Mouse (Mus musculus) neural tube, embryonic 14.5 days (tissue): ENCODE results near the gene H2al1c. TPM values are rescaled to one million over a fixed set of nuclear protein-coding genes. Genes with fewer than 3 reads are reported as not detected.
"Not testable (repeated sequence)": the region's sequence is repeated elsewhere in the genome, so short reads cannot be mapped to it uniquely, and the experiment has no call there.

ENCODE experiments used
- ATAC-seq: fragments of 200-750 bp; cut with Nextera tagmentation; 2 replicates; pipeline ENCODE4 v1.8.0; 2017; ENCODE audit warnings: low read depth, mild to moderate bottlenecking, moderate TSS enrichment, moderate library complexity
- H3K27ac ChIP-seq: fragments of 300-500 bp; sonication (generic); 2 replicates; pipeline ENCODE4 v1.5.1; 2014; ENCODE audit warnings: low read depth, mild to moderate bottlenecking, control low read depth, low read length, moderate library complexity, mixed read lengths
- H3K27me3 ChIP-seq: fragments of 300-500 bp; sonication (generic); 2 replicates; pipeline ENCODE4 v1.6.1; 2014; ENCODE audit warnings: low read length; ENCODE audit not compliant: control insufficient read depth, insufficient read depth
- H3K36me3 ChIP-seq: fragments of 300-500 bp; sonication (generic); 2 replicates; pipeline ENCODE4 v1.6.1; 2014; ENCODE audit warnings: low read length, mixed read lengths; ENCODE audit not compliant: control insufficient read depth, insufficient read depth
- H3K4me1 ChIP-seq: fragments of 300-500 bp; sonication (generic); 2 replicates; pipeline ENCODE4 v1.6.1; 2014; ENCODE audit warnings: low read length; ENCODE audit not compliant: control insufficient read depth, insufficient read depth
- H3K4me2 ChIP-seq: fragments of 300-500 bp; sonication (generic); 2 replicates; pipeline ENCODE4 v1.6.1; 2014; ENCODE audit warnings: mild to moderate bottlenecking, low read depth, low read length, control low read depth
- H3K4me3 ChIP-seq: fragments of 300-500 bp; sonication (generic); 2 replicates; pipeline ENCODE4 v1.5.1; 2014; ENCODE audit warnings: low read depth, low read length, control low read depth, mixed read lengths
- H3K9ac ChIP-seq: fragments of 300-500 bp; sonication (generic); replicated peaks from 2 replicates; pipeline ENCODE4 v1.6.1; 2014; ENCODE audit warnings: low read depth, mild to moderate bottlenecking, control low read depth, low read length, mixed read lengths
- H3K9me3 ChIP-seq: fragments of 300-500 bp; sonication (generic); 2 replicates; pipeline ENCODE4 v1.6.1; 2016; ENCODE audit warnings: low read length; ENCODE audit not compliant: control insufficient read depth
- WGBS: fragments of 180-500 bp; shearing (Covaris S2); extraction: QIAGEN DNeasy Blood & Tissue Kit; methylation state at CpG from one replicate; pipeline ENCODE4 v1.1.7; 2014; 5-methylcytosine and 5-hydroxymethylcytosine counted together
- polyA plus RNA-seq: library from polyadenylated mRNA; unstranded; fragments of >200 nt; fragmentation: Nextera tagmentation; extraction: Ambion mirVana; gene quantifications from 2 replicates; pipeline ENCODE4 v1.2.1, GENCODE M21; 2014

Gene H2al1c
- polyA plus RNA-seq: not detected in 2 replicates

DNA sequence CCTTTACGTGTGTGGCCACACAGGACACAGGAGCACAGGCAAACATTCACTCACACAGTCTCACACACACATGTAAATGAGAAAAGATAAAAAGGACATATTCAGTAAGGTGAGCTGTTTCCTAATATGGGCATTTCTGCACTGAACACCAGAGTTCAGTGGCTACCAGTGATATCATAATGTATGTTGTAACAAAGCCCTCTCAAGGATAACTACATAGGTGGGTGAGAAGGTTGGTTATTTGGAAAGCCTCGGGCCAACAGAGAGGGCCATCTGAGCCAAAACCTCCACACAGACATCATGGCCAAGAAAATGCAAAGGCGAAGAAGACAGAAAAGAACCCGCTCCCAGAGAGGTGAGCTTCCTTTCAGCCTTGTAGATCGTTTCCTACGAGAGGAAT, at the start of gene H2al1c:
TSS of gene H2al1c (plus strand) at position 301 of the 400 bp plus-strand sequence.
- H3K4me1 ChIP-seq, H3K36me3 ChIP-seq, H3K27me3 ChIP-seq, H3K4me2 ChIP-seq, H3K9ac ChIP-seq, H3K4me3 ChIP-seq, H3K9me3 ChIP-seq, H3K27ac ChIP-seq, ATAC-seq: not testable (repeated sequence)
- 92% methylated on average over 1 of the region's 6 CpGs for WGBS

DNA sequence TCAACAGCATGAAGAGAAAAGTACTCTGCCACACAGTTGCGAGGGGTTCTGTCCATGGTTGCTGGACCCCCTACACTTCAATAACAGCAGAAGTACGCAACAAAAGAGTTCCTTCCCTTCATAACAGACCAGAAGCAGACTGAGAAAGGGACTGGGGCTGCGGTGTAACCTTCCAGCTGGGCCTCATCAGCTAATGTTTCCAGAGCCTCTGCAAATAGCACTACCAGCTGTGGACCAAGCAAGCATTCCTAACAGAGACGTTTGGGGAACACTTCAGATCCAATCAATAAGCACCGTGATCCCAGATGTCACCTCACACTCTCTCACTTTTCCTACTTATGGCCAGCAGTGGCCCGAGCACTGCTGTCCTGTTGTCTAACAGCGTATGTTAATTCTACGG, 40.5 kb upstream of the H2al1c start:
- no peak for ATAC-seq
- Histone ChIP-seq H3K4me3 (no peak overlapping the region), H3K9me3 (no peaks in the 10 kb centered on the region), H3K36me3 (no peaks in the 10 kb centered on the region), H3K27ac (no peak overlapping the region), H3K4me1 (no peaks in the 10 kb centered on the region), H3K4me2 (no peak overlapping the region), H3K27me3 (no peaks in the 10 kb centered on the region), H3K9ac (no peak overlapping the region)
- 76% methylated on average over 8 of the region's 8 CpGs for WGBS

DNA sequence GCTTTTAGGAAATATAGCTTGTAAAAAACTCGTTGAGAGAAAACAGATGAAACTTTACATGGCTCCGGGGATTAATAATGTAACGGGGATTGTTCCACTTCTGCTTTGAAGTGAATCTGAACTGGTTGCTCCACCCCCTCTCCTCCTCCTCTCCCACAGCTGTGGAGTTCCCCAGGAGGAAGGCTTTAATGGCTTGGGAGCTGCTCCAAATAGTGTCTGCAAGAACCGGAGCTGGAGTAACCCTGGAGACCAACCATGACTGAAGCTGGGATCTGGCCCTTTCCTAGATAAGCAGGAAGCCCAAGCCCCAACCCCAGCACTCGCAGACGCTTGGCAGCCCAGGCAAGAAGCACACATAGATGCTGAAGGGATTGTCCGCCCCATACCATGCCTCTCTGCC, 37.7 kb upstream of the H2al1c start:
- Histone ChIP-seq H3K4me2 (no peak overlapping the region), H3K27me3 (no peaks in the 10 kb centered on the region), H3K9me3 (no peaks in the 10 kb centered on the region), H3K27ac (no peak overlapping the region), H3K9ac (no peak overlapping the region), H3K36me3 (no peaks in the 10 kb centered on the region), H3K4me1 (no peaks in the 10 kb centered on the region), H3K4me3 (no peak overlapping the region)
- WGBS: 66% methylated on average over 7 of the region's 7 CpGs
- no peak; the same call in 1 of the 2 replicates for ATAC-seq

DNA sequence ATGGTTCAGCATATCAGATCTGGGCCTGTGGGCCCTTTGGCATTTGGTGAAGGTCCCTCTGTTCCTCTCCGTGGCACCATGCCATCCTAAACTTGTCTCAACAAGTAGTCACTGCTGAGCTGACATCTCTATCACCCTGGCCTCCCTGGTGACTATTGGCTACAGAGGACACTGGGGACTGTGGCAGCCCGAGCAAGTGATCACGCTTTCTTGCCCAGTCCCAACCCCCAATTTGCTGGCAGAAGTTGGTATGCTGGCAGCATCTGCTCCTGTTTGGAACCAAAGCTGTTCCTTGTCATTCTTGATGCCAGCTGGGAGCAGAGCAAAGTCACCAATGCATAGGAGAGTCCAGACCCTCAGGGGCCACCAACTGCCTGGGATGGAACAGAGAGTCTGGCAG, 36.4 kb upstream of the H2al1c start:
- H3K9me3 ChIP-seq: no peaks in the 10 kb centered on the region
- H3K4me1 ChIP-seq: no peaks in the 10 kb centered on the region
- no peak for ATAC-seq
- no peaks in the 10 kb centered on the region for H3K27me3 ChIP-seq
- 87% methylated on average over 3 of the region's 3 CpGs for WGBS
- H3K4me2 ChIP-seq: no peak overlapping the region
- H3K27ac ChIP-seq: no peak overlapping the region
- H3K36me3 ChIP-seq: no peaks in the 10 kb centered on the region
- H3K4me3 ChIP-seq: no peak overlapping the region
- no peak overlapping the region for H3K9ac ChIP-seq

DNA sequence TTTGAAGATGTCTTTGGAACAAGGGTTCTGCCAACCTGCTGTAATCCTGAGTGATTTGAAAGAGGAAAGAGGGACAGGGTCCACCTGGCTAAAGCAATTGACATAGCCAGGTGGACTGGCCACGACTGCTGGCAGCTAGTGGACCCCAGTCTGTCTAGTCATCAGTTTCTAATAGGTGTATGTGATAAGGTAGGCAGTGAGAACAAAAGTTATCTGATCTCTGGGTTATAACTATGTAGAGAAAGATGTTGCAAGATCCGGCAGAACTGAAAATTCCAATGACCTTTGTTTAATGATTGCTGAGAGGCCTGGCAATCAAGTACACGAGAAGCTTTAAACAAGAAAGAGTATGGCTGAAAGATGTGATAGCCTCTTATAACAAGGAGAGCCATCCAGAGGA, 32.3 kb upstream of the H2al1c start:
- H3K4me1 ChIP-seq: no peaks in the 10 kb centered on the region
- no peak for ATAC-seq
- no peak overlapping the region for H3K27ac ChIP-seq
- 87% methylated on average over 3 of the region's 3 CpGs for WGBS
- H3K4me3 ChIP-seq: no peak overlapping the region
- no peaks in the 10 kb centered on the region for H3K36me3 ChIP-seq
- no peak overlapping the region for H3K9ac ChIP-seq
- H3K27me3 ChIP-seq: no peaks in the 10 kb centered on the region
- no peaks in the 10 kb centered on the region for H3K9me3 ChIP-seq
- no peak overlapping the region for H3K4me2 ChIP-seq

DNA sequence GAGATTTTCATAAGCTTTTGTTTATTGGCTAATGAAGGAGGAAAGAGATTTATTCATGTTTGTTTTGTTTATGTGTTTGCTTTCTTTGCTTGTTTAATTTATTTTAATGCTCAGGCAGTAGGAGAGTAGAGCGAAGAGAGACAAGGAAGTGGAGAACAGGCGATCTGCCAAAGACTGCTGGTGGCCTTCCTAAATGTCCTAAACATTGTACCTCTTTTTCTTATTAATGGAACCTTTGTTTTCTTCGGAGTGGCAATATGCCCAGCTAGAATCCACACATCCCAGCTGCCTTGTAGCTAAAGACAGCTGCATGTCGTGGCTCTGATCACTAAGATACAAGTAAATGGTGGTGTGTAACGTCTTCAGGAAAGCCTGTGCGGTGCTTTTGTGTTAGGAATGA, 28.4 kb upstream of the H2al1c start:
- whole genome bisulfite sequencing: 69% methylated on average over 6 of the region's 6 CpGs
- Histone ChIP-seq H3K4me2 (no peak overlapping the region), H3K9me3 (no peaks in the 10 kb centered on the region), H3K9ac (no peak overlapping the region), H3K27me3 (no peaks in the 10 kb centered on the region), H3K36me3 (no peaks in the 10 kb centered on the region), H3K27ac (no peak overlapping the region), H3K4me1 (no peaks in the 10 kb centered on the region), H3K4me3 (no peak overlapping the region)
- ATAC-seq: no peak

DNA sequence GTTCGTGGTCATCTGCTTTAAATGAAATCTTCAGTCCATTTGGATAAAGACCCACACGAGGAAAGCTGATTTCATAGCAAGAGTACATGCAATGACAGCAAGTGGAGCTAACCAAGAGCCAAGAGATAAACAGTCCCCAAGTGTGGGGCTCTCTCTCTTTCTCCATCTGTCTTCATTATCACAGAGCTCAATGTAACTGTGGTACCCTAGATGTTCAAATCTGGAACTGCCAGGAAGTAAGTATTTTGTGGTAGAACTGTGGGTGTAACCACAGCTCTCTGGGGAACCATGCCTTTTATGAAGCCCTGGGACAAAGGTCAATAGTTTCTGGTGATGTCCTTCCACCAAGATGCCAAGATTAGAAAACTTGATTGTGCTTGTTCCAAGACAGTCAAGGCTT, 24.7 kb upstream of the H2al1c start:
- no peak overlapping the region for H3K4me3 ChIP-seq
- no peaks in the 10 kb centered on the region for H3K27me3 ChIP-seq
- H3K4me1 ChIP-seq: no peaks in the 10 kb centered on the region
- H3K4me2 ChIP-seq: no peak overlapping the region
- H3K27ac ChIP-seq: no peak overlapping the region
- WGBS: 77% methylated on average over 2 of the region's 2 CpGs
- no peaks in the 10 kb centered on the region for H3K36me3 ChIP-seq
- H3K9ac ChIP-seq: no peak overlapping the region
- H3K9me3 ChIP-seq: no peaks in the 10 kb centered on the region
- no peak for ATAC-seq

DNA sequence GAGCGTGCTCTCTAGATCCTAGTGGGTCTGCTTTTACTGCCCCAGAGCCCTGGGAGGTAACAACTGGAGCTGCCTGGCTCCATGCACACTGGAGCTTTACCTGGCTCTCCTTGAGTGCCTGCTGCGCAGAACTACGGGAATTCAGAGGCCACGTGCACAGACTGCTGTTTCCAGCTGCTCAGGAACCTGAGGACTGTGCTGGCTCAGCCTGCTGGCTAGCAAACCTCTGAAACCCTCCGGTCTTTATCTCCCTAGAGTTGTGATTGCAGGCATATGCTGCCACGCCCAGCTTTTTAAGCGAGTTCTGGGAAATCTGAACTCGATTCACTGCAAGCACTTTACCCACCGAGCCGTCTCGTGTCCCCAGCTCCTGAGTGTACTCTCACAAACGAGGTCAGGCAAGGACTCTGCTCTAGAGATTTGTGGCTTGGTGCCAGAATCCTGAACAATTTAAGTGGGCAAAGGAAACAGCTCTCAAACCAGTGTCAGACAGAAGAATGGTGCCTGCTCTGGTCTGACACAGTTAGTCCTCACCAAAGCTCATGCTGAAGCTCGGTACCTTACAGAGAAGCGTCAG, 17.1 kb upstream of the H2al1c start:
- no peak overlapping the region for H3K9ac ChIP-seq
- H3K4me3 ChIP-seq: no peak overlapping the region
- H3K36me3 ChIP-seq: no peaks in the 10 kb centered on the region
- H3K27ac ChIP-seq: no peak overlapping the region
- no peaks in the 10 kb centered on the region for H3K4me1 ChIP-seq
- 79% methylated on average over 14 of the region's 14 CpGs for WGBS
- ATAC-seq: no peak
- H3K4me2 ChIP-seq: no peak overlapping the region
- H3K9me3 ChIP-seq: no peaks in the 10 kb centered on the region
- no peaks in the 10 kb centered on the region for H3K27me3 ChIP-seq

DNA sequence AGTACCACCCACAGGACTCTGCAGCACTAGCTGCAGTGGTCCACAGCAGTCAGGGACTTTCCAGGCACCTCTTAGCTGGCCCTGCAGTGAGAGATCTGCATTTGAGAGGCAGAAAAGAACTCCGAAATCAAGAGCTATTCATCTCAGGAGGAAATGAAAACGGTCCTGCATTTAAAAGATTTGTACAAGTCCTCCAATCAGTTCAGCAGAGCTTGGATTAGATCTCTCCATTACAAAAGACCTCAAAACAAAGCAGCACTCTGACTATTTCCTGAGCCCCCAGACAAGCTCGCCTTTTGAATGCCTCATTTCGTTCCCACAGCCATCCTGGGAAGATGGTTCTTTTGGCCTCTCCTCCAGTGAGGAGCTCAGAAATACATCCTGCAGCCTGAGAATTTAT, 16.2 kb upstream of the H2al1c start:
- Histone ChIP-seq H3K27ac (no peak overlapping the region), H3K9ac (no peak overlapping the region), H3K4me2 (no peak overlapping the region), H3K36me3 (no peaks in the 10 kb centered on the region), H3K9me3 (no peaks in the 10 kb centered on the region), H3K4me3 (no peak overlapping the region), H3K4me1 (no peaks in the 10 kb centered on the region), H3K27me3 (no peaks in the 10 kb centered on the region)
- ATAC-seq: no peak
- 66% methylated on average over 4 of the region's 4 CpGs for WGBS
